Mouse (Mus musculus): Measurements from ENCODE around the gene Lrrc17. TPM values are rescaled to one million over a fixed set of nuclear protein-coding genes. Genes with fewer than 3 reads are reported as not detected.
"Not testable (repeated sequence)": the region's sequence is repeated elsewhere in the genome, so short reads cannot be mapped to it uniquely, and the experiment has no call there.

The Lrrc17 gene
- total RNA-seq, 2 experiments from 2014 or later = 6.3 to 8.4 TPM

DNA sequence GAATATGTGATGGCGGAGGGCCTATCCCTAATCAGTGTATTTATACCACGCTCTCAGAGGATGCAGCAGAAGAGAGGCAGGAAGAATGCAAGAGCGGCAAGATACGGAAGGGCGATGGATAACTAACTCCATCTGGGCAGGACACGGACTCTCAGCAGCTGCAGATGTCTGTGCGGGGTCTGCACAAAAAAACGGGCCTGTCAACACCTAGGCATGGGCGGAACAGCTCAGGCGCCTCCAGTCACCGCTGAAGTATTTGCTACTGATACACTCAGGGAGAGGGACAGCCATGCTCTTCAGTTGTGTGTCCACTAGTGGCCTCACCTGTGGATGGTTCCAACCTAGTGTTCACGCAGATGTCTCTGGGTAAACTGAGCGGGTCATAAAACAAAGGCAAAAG is 44.9 kb downstream of the Lrrc17 start:
- DNase-seq = no peak
- intact Hi-C loops (cut with DNase I) = no loop called here

DNA sequence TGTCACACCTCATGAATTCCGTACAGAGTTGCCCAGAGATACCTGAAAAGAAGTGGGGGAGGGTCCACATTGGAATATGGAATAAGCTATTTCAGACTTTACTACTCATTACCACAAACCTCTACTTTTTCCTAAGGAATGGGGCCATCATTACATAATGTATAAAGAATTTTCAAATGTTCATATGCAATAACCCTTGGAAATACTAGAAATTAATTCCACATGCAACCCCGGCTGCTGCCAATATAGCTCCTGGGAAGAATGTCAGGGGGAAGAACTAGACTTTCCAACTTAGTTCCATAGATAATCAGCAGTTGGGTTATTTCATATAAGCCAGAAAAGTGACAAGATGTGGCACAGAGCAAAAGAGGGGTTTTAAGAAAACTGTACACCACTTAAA is 48.7 kb downstream of the Lrrc17 start:
- intact Hi-C loops (cut with DNase I) = no loop called here
- DNase-seq = no peak

DNA sequence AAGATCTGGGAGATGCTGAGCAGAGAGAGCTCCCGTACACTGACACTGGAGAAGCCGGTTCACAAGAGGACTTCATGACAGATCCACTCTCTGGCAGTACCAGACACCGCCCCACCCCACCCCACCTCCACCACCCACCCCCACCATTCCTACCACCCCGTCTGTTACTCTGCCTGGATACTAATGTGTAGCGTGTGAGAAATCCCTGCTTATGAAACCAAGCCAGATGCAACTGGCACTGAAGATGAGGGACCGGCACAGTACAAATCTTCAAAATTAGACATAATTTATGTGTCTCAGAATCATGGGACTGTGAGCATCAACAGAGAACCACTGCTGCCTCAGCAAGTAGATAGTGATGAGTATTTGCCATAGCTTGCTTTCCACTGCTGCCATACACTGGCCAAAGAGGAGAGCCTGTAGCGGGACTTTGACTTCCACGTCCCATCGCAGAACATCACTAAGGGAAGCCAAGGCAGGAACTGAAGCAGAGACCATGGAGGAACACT is 49.9 kb downstream of the Lrrc17 start:
- no peak for DNase-seq
- intact Hi-C loops (cut with DNase I) = no loop called here

DNA sequence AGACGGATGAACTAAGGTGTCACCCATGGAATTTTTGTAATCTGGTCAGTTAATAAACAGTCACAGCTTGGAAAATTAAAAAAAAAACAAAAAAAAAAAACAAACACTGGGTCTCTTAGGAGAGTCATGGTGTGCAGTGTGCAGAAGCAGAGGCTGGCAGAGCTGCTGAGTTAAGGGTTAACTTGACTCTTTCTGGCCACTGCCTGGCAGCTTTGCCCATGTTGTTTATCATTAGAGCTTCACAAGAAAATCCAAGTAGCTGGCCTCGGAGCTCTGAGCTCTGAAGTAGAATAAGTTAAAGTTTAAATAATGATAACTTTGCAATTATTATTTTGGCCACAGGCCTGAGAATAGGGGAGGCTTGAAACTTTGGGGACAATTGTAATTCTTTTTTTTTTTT is 56.2 kb downstream of the Lrrc17 start:
- DNase-seq = not testable (repeated sequence)

DNA sequence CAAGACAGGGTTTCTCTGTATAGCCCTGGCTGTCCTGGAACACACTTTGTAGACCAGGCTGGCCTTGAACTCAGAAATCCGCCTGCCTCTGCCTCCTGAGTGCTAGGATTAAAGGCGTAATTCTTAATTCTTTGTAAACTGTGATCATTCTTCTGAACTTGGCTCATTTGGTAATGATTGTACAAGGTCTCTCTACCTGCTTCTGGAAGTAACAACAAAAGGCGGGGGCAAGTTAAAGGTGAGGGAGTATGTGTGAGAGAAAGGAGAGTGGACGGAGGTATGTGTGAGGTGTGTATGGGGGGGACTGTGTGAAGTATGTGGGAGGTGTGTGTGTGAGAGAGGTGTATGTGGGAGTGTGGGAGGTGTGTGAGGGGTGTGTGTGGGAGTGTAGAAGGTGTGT is 56.6 kb downstream of the Lrrc17 start:
- intact Hi-C loops (cut with DNase I) = no loop called here
- no peak for DNase-seq

More for the DNA sequence above, 56.2 kb downstream of the Lrrc17 start:
- intact Hi-C loops (cut with DNase I) = not testable (repeated sequence)

DNA sequence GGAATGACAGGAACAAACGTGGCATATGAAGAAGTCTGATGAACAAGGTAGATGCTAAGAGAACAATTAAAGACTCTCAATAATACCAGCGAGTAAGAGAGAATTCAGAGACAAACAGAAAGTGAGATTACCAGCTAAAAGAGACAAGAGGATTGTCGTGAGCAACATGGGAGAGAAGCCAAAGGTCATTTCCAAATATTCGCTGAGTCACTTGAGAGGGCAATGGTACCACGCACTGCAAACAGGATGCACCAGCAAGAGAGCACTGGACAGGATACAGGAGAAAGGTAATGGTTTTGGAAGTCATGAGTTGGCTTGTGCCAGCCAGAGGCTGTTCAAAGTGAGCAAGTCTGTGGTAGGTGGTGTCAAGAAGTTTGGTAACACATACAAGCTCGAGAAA is 62.6 kb downstream of the Lrrc17 start:
- intact Hi-C loops (cut with DNase I) = no loop called here
- DNase-seq = no peak

DNA sequence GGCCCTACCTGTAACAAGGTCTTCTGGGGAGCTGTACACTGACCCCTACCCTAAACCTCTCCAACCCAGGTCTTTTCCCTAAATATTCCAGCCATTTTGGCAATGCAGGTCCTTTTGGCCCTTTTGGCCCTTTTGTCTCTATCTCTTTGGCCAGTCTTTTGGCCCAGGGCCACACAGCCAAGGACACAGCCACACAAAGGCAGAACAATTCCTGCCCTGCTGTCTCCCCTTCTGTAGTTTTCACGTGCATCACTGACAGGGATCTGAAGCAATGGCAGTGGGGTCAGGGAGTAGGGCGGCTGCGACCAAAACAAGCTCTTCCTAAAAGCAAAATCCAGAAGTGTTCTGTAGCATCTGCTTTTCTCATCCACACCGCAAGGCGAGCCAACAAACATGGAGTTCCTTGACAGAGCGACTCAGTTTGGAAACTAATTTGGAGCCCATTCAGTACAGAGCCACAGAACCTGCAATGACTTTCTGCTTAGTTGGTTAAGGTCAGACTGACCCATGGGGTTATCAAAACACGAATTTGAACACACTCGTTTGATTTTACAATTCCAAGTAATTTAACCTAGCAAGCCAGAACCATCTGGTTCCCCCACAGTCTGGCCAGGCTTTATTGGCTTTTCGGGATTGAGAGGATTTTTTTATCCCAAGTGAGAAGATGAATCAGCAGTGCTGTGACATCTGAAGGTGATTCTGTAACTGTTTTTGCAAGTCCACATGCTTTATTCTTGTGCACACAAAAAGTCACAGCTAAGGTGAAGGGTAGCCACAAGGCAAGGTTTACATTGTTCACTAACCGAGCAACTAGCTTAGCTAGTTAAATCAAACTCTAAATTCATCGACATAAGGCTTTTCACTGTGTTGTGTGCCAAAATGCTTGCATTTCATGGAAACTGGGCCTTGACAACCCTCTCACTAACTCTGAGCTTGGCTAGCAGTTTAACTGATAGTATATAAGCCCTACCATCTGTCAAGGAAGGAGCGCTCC is 65.2 kb downstream of the Lrrc17 start:
- intact Hi-C loops (cut with DNase I) = no loop called here
- DNase-seq = no peak

DNA sequence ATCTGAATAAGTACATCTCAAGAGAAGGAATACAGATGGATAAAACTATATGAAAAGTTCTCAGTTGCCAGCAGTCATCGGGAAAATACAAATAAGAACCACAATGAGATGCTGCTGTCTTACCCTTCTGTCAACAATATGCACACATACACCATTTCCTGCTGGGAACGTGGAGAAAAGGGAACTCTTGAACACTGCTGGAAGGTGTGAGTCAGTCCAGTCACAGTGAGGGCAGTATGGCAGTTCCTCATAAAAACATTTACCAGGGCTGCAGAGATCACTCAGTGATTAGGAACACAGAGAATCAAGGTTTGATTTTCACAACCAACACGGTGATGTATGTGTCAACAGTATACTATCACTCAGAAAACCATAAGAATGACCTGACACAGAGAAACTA is 67.6 kb downstream of the Lrrc17 start:
- DNase-seq = no peak
- intact Hi-C loops (cut with DNase I) = no loop called here

DNA sequence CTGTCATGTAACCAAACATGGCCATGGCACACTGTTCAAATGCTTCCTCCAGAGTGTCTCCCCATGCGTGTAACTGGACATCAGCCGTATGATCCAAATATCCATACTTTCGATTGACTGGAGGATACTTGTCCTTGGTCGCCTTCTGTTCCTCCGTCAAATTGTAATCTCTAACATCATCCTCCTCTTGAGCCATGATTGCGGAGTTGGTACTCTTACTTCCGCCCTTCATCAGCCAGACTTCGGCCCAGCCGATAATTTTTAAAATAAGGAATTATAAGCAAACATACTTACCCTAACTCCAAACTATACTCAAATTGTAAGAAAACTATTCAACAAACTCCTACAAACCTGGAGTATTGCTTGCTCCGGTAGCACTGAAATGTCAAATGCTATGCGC is 70.9 kb downstream of the Lrrc17 start:
- DNase-seq; intact Hi-C loops (cut with DNase I): not testable (repeated sequence)

DNA sequence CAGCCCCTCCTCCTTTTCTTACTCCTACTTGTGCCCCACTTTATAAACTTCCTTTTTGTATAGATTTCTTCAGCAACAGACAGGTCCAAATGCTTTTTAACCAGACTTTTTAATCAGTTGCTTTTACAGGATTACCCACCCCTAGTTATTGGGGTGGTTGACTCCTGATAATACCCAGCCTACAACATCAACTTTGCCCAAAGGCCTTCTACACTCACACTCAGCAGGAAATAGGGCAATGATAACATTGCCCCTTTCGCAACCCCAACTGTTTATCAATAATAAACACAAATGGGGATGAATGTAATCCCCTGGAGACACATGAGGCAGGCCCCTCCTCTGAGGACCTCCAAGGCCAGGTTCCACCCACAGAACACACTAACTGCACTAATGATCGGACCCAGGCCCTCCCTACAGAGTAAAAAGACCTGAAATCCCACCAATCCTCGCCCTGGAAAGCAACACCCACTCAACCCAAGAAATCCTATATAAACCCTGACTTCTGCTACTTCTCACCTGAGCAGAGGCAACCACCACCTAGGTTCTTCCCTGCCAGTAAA is 73.2 kb downstream of the Lrrc17 start:
- no peak for DNase-seq
- intact Hi-C loops (cut with DNase I) = no loop called here

Other genes starting within 250 kb of the Lrrc17 start
- gene Fgl2, start 170.9 kb upstream of the Lrrc17 start, total RNA-seq (2021) = 10 to 100 TPM; 34.2 to 38.5 TPM
- gene Ccdc146, start 118.9 kb upstream of the Lrrc17 start, total RNA-seq (2021) = 1 to 10 TPM; 2.8 to 3.8 TPM
- gene Fam185a, start 118.6 kb upstream of the Lrrc17 start, total RNA-seq (2021) = 10 to 100 TPM; 11.5 to 12.9 TPM
- gene Fbxl13, start 102.1 kb downstream of the Lrrc17 start, total RNA-seq (2021) = under 1 TPM; 0.14 to 0.15 TPM
- gene Armc10, start 102.3 kb downstream of the Lrrc17 start, total RNA-seq (2021) = 10 to 100 TPM in 1 of 2 experiments, 1 to 10 TPM in 1; 9.9 to 10.1 TPM
- gene Napepld, start 157.8 kb downstream of the Lrrc17 start, total RNA-seq (2021) = 1 to 10 TPM; 4.0 to 4.3 TPM
- gene Pmpcb, start 193.6 kb downstream of the Lrrc17 start, total RNA-seq (2021) = 100 to 1,000 TPM; 220 to 223 TPM
- 10 to 100 TPM; 13.5 to 17.6 TPM for gene Dnajc2, start 241.7 kb downstream of the Lrrc17 start, total RNA-seq (2021)
- 10 to 100 TPM; 89.2 to 94.5 TPM for gene Psmc2, start 241.7 kb downstream of the Lrrc17 start, total RNA-seq (2021)

Measured in heart, postnatal 14 days (tissue).